Mouse (Mus musculus) embryonic facial prominence, embryonic 11.5 days (tissue): Measurements from ENCODE around the gene Scap. TPM values are rescaled to one million over a fixed set of nuclear protein-coding genes. Genes with fewer than 3 reads are reported as not detected.

Experiments used
- ATAC-seq: fragments of 200-750 bp; cut with Nextera tagmentation; replicated peaks from 2 replicates; pipeline ENCODE4 v1.8.0; 2017; ENCODE audit warnings: low read depth; ENCODE audit not compliant: insufficient number of reproducible peaks, low FRiP score, low TSS enrichment
- DNase-seq: peaks from one replicate; pipeline ENCODE4 v3.0.0-alpha.2; 2015; ENCODE audit warnings: low spot score
- H3K27ac ChIP-seq: fragments of 300-500 bp; sonication (generic); replicated peaks from 2 replicates; pipeline ENCODE4 v1.5.1; 2014; ENCODE audit warnings: mild to moderate bottlenecking, low read depth, low read length, control low read depth
- H3K27me3 ChIP-seq: fragments of 300-500 bp; sonication (generic); 2 replicates; pipeline ENCODE4 v1.6.1; 2014; ENCODE audit warnings: mild to moderate bottlenecking, low read length, moderate library complexity, mixed read lengths; ENCODE audit not compliant: control insufficient read depth, insufficient read depth
- H3K36me3 ChIP-seq: fragments of 300-500 bp; sonication (generic); replicated peaks from 2 replicates; pipeline ENCODE4 v1.6.1; 2014; ENCODE audit warnings: low read depth, mild to moderate bottlenecking, low read length, moderate library complexity, mixed read lengths; ENCODE audit not compliant: control insufficient read depth, insufficient read depth
- H3K4me1 ChIP-seq: fragments of 300-500 bp; sonication (generic); 2 replicates; pipeline ENCODE4 v1.6.1; 2014; ENCODE audit warnings: low read length, mixed read lengths; ENCODE audit not compliant: control insufficient read depth, insufficient read depth
- H3K4me2 ChIP-seq: fragments of 300-500 bp; sonication (generic); 2 replicates; pipeline ENCODE4 v1.6.1; 2014; ENCODE audit warnings: low read depth, mild to moderate bottlenecking, control low read depth, low read length, moderate library complexity
- H3K4me3 ChIP-seq: fragments of 300-500 bp; sonication (generic); 2 replicates; pipeline ENCODE4 v1.5.1; 2014; ENCODE audit warnings: low read depth, low read length, control low read depth
- H3K9ac ChIP-seq: fragments of 300-500 bp; sonication (generic); replicated peaks from 2 replicates; pipeline ENCODE4 v1.6.1; 2014; ENCODE audit warnings: mild to moderate bottlenecking, control low read depth, low read length
- H3K9me3 ChIP-seq: fragments of 300-500 bp; sonication (generic); replicated peaks from 2 replicates; pipeline ENCODE4 v1.6.1; 2016; ENCODE audit warnings: mild to moderate bottlenecking, low read length, inconsistent platforms, mixed read lengths; ENCODE audit not compliant: control insufficient read depth
- WGBS: fragments of 180-500 bp; shearing (Covaris S2); extraction: QIAGEN DNeasy Blood & Tissue Kit; methylation state at CpG from one replicate; pipeline ENCODE4 v1.1.7; 2014; 5-methylcytosine and 5-hydroxymethylcytosine counted together
- polyA plus RNA-seq: library from polyadenylated mRNA; unstranded; fragments of >200 nt; fragmentation: Nextera tagmentation; extraction: Ambion mirVana; gene quantifications from 2 replicates; pipeline ENCODE4 v1.2.1, GENCODE M21; 2014

Scap gene
- polyA plus RNA-seq, 1 experiment from 2014 or later, result 23.6 TPM

DNA sequence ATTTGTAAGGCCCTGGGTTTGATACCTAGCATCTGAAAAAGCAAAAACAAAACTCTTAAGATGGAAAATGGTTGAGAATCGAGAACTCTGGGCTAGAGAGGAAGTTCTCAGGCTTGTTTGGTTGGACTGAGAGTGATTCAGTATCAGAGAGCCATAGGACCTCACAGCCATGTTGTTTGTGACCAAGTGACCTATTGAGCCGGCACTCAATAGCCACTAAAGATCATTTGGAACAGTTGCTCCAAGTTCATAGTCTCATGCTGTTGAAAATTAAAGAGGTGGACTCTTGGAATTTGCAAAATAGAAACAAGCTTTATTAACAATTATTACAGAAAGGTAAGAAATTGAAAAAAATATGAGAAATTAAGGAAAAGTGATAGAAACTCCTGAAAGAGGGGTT lies 18.3 kb downstream of the Scap start:
- Histone ChIP-seq H3K4me3 (no peak overlapping the region), H3K9me3 (no peaks in the 10 kb centered on the region), H3K27me3 (no peaks in the 10 kb centered on the region), H3K36me3 (no peaks in the 10 kb centered on the region; the same call in 1 of the 2 replicates), H3K9ac (no peak overlapping the region), H3K27ac (no peak overlapping the region), H3K4me2 (no peak overlapping the region), H3K4me1 (no peaks in the 10 kb centered on the region)
- no peak for DNase-seq
- 91% methylated on average over 2 of the region's 2 CpGs for WGBS
- no peak for ATAC-seq

DNA sequence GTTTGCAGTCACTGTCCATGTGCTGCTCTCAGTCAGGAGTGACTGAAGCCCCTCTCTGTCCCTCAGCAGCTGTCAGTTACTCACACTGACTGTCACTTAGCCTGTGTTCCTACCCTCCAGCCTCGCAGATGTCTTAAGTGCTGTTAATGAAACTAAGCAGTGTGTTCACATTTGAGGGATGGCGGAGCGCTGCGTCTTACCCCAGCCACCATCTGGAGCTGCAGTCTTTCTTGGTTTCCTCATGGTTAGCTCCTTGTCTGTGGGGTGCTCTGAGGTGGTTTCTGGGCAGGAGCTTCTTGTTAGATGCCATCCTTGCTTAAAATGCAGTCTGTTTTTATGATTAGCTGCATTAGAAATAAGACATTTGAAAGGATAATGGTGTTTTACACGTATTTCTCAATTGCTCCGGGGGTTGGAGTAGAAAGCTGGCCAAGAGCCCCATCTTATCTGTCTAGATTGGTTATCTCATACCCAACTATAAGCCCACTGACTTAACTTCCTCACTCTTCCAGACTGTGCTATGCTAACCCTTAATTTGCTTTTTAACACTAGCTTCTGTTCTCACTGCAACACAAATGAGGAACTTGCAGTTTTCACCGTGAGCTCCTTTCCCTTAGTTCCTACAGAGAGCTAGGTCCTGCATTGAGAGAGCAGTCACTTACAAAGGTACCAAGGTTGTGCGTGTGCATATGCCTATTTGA lies 19.0 kb downstream of the Scap start:
- Histone ChIP-seq H3K4me2 (no peak overlapping the region), H3K27ac (no peak overlapping the region), H3K4me1 (no peaks in the 10 kb centered on the region), H3K9ac (no peak overlapping the region), H3K36me3 (no peaks in the 10 kb centered on the region; the same call in 1 of the 2 replicates), H3K4me3 (no peak overlapping the region), H3K9me3 (no peaks in the 10 kb centered on the region), H3K27me3 (no peaks in the 10 kb centered on the region)
- ATAC-seq (no peak), DNase-seq (no peak)
- 91% methylated on average over 8 of the region's 8 CpGs for WGBS

DNA sequence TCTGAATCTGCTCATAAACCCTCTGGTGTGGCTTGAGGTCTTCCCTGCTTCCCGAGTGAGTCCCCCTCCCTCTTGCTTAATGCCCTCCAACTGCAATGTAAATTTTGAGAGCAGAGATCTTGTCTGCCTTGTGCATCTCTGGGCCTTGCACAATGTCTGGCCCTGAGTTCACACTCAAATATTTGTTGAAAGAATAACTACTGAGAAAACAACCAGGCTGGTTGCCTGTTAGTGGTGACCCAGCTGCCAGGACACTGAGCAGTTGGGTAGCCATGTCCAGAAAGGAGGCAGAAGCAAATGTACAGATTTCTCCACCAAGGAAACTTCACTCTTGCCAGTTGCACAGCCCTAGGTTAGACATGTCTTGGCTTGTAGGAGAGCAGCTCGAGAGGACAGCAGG lies 25.3 kb downstream of the Scap start:
- Histone ChIP-seq H3K27ac (no peak overlapping the region), H3K9ac (no peak overlapping the region), H3K9me3 (no peaks in the 10 kb centered on the region), H3K4me1 (no peaks in the 10 kb centered on the region), H3K4me3 (no peak overlapping the region), H3K36me3 (no peaks in the 10 kb centered on the region; the same call in 1 of the 2 replicates), H3K4me2 (no peak overlapping the region), H3K27me3 (no peaks in the 10 kb centered on the region)
- no peak for ATAC-seq
- WGBS, result 77% methylated on average over 2 of the region's 2 CpGs
- DNase-seq, result no peak

DNA sequence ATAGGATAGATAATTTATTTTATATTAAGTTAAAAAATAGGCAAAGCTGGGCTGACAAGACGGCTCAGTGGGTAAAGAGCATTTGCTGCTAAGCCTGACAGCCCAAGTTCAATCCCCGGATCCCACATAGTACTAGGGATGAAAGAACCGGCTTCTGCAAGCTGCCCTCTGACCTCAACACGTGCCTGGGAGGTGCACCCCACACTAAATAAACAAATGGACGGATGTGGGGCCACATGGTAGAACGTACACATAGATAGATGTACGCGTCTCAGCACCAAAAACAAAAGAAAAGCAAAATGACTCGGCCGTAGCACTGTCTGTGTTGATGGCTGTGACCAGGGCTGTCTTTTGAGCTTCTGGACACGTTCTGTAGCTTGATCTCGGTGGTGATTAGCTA lies 28.2 kb downstream of the Scap start:
- Histone ChIP-seq H3K4me2 (no peak overlapping the region), H3K4me3 (no peak overlapping the region), H3K27me3 (no peaks in the 10 kb centered on the region), H3K36me3 (no peaks in the 10 kb centered on the region; the same call in none of the 2 replicates), H3K27ac (no peak overlapping the region), H3K9ac (no peak overlapping the region), H3K9me3 (no peaks in the 10 kb centered on the region), H3K4me1 (no peaks in the 10 kb centered on the region)
- WGBS, result 62% methylated on average over 12 of the region's 12 CpGs
- ATAC-seq, result no peak
- no peak for DNase-seq

DNA sequence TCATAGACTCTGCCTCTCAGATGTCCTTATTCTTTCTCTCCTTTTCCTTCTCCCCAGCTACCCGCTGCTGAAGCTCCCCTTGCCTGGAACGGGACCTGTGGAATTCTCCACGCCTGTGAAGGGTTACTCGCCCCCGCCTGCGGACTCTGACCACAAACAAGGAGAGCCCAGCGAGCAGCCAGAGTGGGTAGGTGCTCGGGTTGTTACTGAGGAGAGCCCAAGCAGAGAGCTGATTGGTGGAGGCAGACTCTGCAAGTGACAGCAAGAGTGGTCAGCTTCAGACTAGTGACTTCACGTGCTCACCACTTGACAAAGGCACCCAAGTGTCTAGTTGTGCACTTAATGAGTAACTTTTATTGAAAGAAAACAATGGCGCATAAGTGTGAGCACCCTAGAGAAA lies 29.2 kb downstream of the Scap start:
- no peaks in the 10 kb centered on the region; the same call in 1 of the 2 replicates for H3K36me3 ChIP-seq
- no peaks in the 10 kb centered on the region for H3K27me3 ChIP-seq
- ATAC-seq (no peak), DNase-seq (no peak)
- H3K4me2 ChIP-seq, result no peak overlapping the region
- no peaks in the 10 kb centered on the region for H3K4me1 ChIP-seq
- H3K9me3 ChIP-seq, result no peaks in the 10 kb centered on the region
- H3K9ac ChIP-seq, result no peak overlapping the region
- H3K27ac ChIP-seq, result no peak overlapping the region
- 87% methylated on average over 10 of the region's 10 CpGs for WGBS
- no peak overlapping the region for H3K4me3 ChIP-seq

DNA sequence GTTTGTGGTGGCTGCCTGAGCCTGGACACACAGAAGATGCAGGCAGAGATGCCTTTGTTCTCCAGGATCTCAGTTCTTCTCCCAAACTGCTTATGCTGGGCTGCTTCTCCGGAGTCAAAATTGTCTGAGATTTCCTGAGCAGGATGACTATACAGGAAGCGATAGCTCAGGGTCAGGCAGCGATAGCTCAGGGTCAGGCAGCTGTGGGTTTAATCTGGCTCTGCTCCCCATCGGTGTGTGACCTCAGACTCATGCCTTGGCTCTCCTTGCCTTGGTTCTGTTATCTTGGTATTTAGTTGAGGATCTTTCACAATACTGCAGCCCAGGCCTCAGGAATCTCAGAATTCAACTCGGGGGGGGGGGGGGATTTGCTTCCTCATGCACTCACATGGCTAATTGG lies 33.7 kb downstream of the Scap start:
- no peak overlapping the region for H3K9ac ChIP-seq
- 46% methylated on average over 5 of the region's 5 CpGs for WGBS
- H3K4me3 ChIP-seq, result no peak overlapping the region
- no peaks in the 10 kb centered on the region for H3K9me3 ChIP-seq
- H3K4me1 ChIP-seq, result no peaks in the 10 kb centered on the region
- H3K27ac ChIP-seq, result no peak overlapping the region
- no peak for ATAC-seq
- no peaks in the 10 kb centered on the region for H3K27me3 ChIP-seq
- peak; percentile 34 for DNase-seq
- H3K36me3 ChIP-seq, result no peaks in the 10 kb centered on the region; the same call in 1 of the 2 replicates
- no peak overlapping the region for H3K4me2 ChIP-seq

DNA sequence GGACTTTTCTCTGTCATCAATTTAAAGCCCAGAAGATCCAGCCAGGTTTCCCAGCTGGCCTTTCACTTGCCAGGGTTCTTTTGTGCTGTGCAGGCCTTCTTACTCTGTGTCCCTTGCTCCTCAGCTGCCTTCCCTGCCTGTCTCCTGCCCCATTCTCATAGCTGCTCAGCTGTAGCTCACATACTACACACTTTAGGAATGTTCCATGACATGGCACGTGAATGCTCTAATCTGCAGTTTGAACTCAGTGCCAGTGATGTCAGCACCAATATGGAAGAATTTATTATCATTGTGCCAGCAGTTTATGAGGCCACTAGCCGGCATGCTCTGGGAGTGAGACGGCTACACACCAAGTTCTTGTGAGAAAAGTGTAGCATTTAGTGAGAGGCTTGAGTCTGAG lies 36.8 kb downstream of the Scap start:
- DNase-seq (no peak), ATAC-seq (no peak)
- H3K4me3 ChIP-seq, result no peak overlapping the region
- H3K36me3 ChIP-seq, result no peaks in the 10 kb centered on the region; the same call in 1 of the 2 replicates
- no peaks in the 10 kb centered on the region for H3K9me3 ChIP-seq
- no peaks in the 10 kb centered on the region for H3K4me1 ChIP-seq
- H3K4me2 ChIP-seq, result no peak overlapping the region
- H3K27me3 ChIP-seq, result no peaks in the 10 kb centered on the region
- no peak overlapping the region for H3K27ac ChIP-seq
- WGBS, result 94% methylated on average over 3 of the region's 3 CpGs
- H3K9ac ChIP-seq, result no peak overlapping the region

DNA sequence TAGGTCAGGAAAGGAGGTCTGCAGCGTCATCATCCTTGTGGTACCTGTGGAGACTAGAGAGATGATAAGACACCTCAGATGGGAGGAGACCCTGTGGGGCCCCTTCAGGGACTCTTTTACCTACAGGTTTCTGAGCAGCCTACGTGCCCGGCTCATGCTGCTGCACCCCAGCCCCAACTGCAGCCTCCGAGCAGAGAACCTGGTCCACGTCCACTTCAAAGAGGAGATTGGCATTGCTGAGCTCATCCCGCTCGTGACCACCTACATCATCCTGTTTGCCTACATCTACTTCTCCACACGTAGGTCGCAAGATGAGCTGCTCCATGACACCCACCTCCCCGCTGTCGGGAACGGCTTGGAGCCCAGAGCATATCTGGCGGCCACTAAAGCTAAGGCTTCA lies 40.8 kb downstream of the Scap start:
- Histone ChIP-seq H3K9ac (no peak overlapping the region), H3K36me3 (no peaks in the 10 kb centered on the region; the same call in none of the 2 replicates), H3K27me3 (no peaks in the 10 kb centered on the region), H3K4me1 (no peaks in the 10 kb centered on the region), H3K4me2 (no peak overlapping the region), H3K9me3 (no peaks in the 10 kb centered on the region), H3K4me3 (no peak overlapping the region), H3K27ac (no peak overlapping the region)
- 92% methylated on average over 13 of the region's 13 CpGs for WGBS
- DNase-seq, result no peak
- ATAC-seq, result no peak
